Mouse (Mus musculus) thymus, postnatal 36 days (tissue): ENCODE measurements around the gene Stap1.

Experiments used
- DNase-seq, 2 experiments: peaks; one replicate each; pipeline ENCODE4 v3.0.0; 2022; ENCODE audit warnings: mixed read lengths in 2 of 2

Gene Stap1

DNA sequence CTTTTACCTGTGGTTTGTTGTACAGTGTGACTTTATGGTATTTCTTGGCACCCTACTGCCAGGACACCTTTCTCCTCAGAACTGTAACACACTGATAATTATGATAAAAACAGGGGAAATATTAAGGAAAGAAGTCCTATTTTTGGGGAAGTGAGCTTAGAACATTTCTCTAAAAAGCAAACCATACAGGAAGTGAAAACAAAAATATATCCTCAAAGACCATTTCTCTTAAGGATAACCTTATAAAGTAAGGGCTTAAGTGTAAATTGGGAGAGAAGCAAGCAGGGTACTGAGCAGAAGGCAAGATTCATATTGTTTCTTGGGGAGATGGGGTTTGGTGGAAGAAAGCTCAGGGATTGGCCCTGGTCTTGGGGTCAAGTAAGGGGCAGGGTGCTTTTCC is 58.3 kb downstream of the Stap1 start:
- no peak for DNase-seq
